Mouse (Mus musculus): ENCODE data around the gene Fgd2. TPM values are rescaled to one million over a fixed set of nuclear protein-coding genes. Genes with fewer than 3 reads are reported as not detected.
"Not testable (repeated sequence)": the region's sequence is repeated elsewhere in the genome, so short reads cannot be mapped to it uniquely, and the experiment has no call there.

The Fgd2 gene
- polyA plus RNA-seq, 1 experiment from 2014 or later, result 8.4 TPM

- Histone ChIP-seq H3K27me3 (ENCODE audit: control insufficient read depth, insufficient read depth, low read length) (no peaks in the 10 kb centered on the region), H3K36me3 (ENCODE audit: control insufficient read depth, insufficient read depth, low read length) (no peaks in the 10 kb centered on the region), H3K4me1 (ENCODE audit: control insufficient read depth, insufficient read depth, low read length) (peaks cover 14% of the 10 kb centered on the region), H3K9me3 (ENCODE audit: control insufficient read depth, low read depth, low read length) (no peaks in the 10 kb centered on the region), H3K4me2 (replicated peaks; ENCODE audit: low read depth, low read length) (no peak overlapping the region), H3K4me3 (ENCODE audit: low read depth, low read length) (no peak overlapping the region), H3K9ac (replicated peaks; ENCODE audit: low read depth, low read length) (no peak overlapping the region), H3K27ac (ENCODE audit: low read length) (no peak overlapping the region)
- no peak for ATAC-seq (ENCODE audit: insufficient number of reproducible peaks, insufficient read depth, low FRiP score, low read depth)
- 41% methylated on average over 9 of the region's 9 CpGs for WGBS
Observed at GRCm38 (mm10) chr17:29394106-29394760, 33.5 kb downstream of the Fgd2 start.

GRCm38 (mm10) chr17:29394761-29395160 is 34.0 kb downstream of the Fgd2 start:
- peaks cover 14% of the 10 kb centered on the region for H3K4me1 ChIP-seq (ENCODE audit: control insufficient read depth, insufficient read depth, low read length)
- not testable (repeated sequence) for H3K27me3 ChIP-seq (ENCODE audit: control insufficient read depth, insufficient read depth, low read length); H3K9ac ChIP-seq (replicated peaks; ENCODE audit: low read depth, low read length); H3K27ac ChIP-seq (ENCODE audit: low read length); H3K4me3 ChIP-seq (ENCODE audit: low read depth, low read length); ATAC-seq (ENCODE audit: insufficient number of reproducible peaks, insufficient read depth, low FRiP score, low read depth); H3K4me2 ChIP-seq (replicated peaks; ENCODE audit: low read depth, low read length); H3K36me3 ChIP-seq (ENCODE audit: control insufficient read depth, insufficient read depth, low read length); H3K9me3 ChIP-seq (ENCODE audit: control insufficient read depth, low read depth, low read length)
- 72% methylated on average over 2 of the region's 2 CpGs for WGBS

- no peak overlapping the region for H3K4me3 ChIP-seq (ENCODE audit: low read depth, low read length)
- WGBS, result 61% methylated on average over 7 of the region's 7 CpGs
Observed at GRCm38 (mm10) chr17:29395381-29395780, 34.7 kb downstream of the Fgd2 start.

GRCm38 (mm10) chr17:29396056-29396799 is 35.5 kb downstream of the Fgd2 start:
- Histone ChIP-seq H3K4me2 (replicated peaks; ENCODE audit: low read depth, low read length) (no peak overlapping the region), H3K36me3 (ENCODE audit: control insufficient read depth, insufficient read depth, low read length) (no peaks in the 10 kb centered on the region), H3K27me3 (ENCODE audit: control insufficient read depth, insufficient read depth, low read length) (no peaks in the 10 kb centered on the region), H3K4me1 (ENCODE audit: control insufficient read depth, insufficient read depth, low read length) (peaks cover 14% of the 10 kb centered on the region), H3K9me3 (ENCODE audit: control insufficient read depth, low read depth, low read length) (no peaks in the 10 kb centered on the region), H3K4me3 (ENCODE audit: low read depth, low read length) (no peak overlapping the region), H3K9ac (replicated peaks; ENCODE audit: low read depth, low read length) (no peak overlapping the region), H3K27ac (ENCODE audit: low read length) (no peak overlapping the region)
- no peak for ATAC-seq (ENCODE audit: insufficient number of reproducible peaks, insufficient read depth, low FRiP score, low read depth)
- WGBS, result 57% methylated on average over 6 of the region's 6 CpGs

More at GRCm38 (mm10) chr17:29395381-29395780, 34.7 kb downstream of the Fgd2 start:
- Histone ChIP-seq H3K4me1 (ENCODE audit: control insufficient read depth, insufficient read depth, low read length) (peaks cover 14% of the 10 kb centered on the region), H3K9ac (replicated peaks; ENCODE audit: low read depth, low read length) (no peak overlapping the region), H3K27ac (ENCODE audit: low read length) (no peak overlapping the region), H3K4me2 (replicated peaks; ENCODE audit: low read depth, low read length) (no peak overlapping the region), H3K36me3 (ENCODE audit: control insufficient read depth, insufficient read depth, low read length) (no peaks in the 10 kb centered on the region), H3K9me3 (ENCODE audit: control insufficient read depth, low read depth, low read length) (no peaks in the 10 kb centered on the region), H3K27me3 (ENCODE audit: control insufficient read depth, insufficient read depth, low read length) (no peaks in the 10 kb centered on the region)
- no peak for ATAC-seq (ENCODE audit: insufficient number of reproducible peaks, insufficient read depth, low FRiP score, low read depth)

GRCm38 (mm10) chr17:29396821-29397242 is 36.1 kb downstream of the Fgd2 start:
- Histone ChIP-seq H3K4me1 (ENCODE audit: control insufficient read depth, insufficient read depth, low read length) (peaks cover 14% of the 10 kb centered on the region), H3K27ac (ENCODE audit: low read length) (no peak overlapping the region), H3K4me3 (ENCODE audit: low read depth, low read length) (no peak overlapping the region), H3K4me2 (replicated peaks; ENCODE audit: low read depth, low read length) (peak overlapping the region; percentile 58; the same call in 1 of the 2 replicates), H3K9ac (replicated peaks; ENCODE audit: low read depth, low read length) (no peak overlapping the region), H3K9me3 (ENCODE audit: control insufficient read depth, low read depth, low read length) (no peaks in the 10 kb centered on the region), H3K27me3 (ENCODE audit: control insufficient read depth, insufficient read depth, low read length) (no peaks in the 10 kb centered on the region), H3K36me3 (ENCODE audit: control insufficient read depth, insufficient read depth, low read length) (no peaks in the 10 kb centered on the region)
- 20% methylated on average over 6 of the region's 6 CpGs for WGBS
- ATAC-seq (ENCODE audit: insufficient number of reproducible peaks, insufficient read depth, low FRiP score, low read depth), result peak; percentile 64; the same call in 1 of the 2 replicates

GRCm38 (mm10) chr17:29397480-29398433 is 37.0 kb downstream of the Fgd2 start:
- H3K36me3 ChIP-seq (ENCODE audit: control insufficient read depth, insufficient read depth, low read length), result no peaks in the 10 kb centered on the region
- H3K9me3 ChIP-seq (ENCODE audit: control insufficient read depth, low read depth, low read length), result no peaks in the 10 kb centered on the region
- peak overlapping the region; percentile 58 for H3K4me2 ChIP-seq (replicated peaks; ENCODE audit: low read depth, low read length)
- peak overlapping the region; percentile 29 for H3K4me3 ChIP-seq (ENCODE audit: low read depth, low read length)
- peak overlapping the region; percentile 89 for H3K27ac ChIP-seq (ENCODE audit: low read length)
- H3K27me3 ChIP-seq (ENCODE audit: control insufficient read depth, insufficient read depth, low read length), result no peaks in the 10 kb centered on the region
- whole genome bisulfite sequencing, result 1% methylated on average over 27 of the region's 27 CpGs
- peak; percentile 77 for ATAC-seq (ENCODE audit: insufficient number of reproducible peaks, insufficient read depth, low FRiP score, low read depth)
- H3K4me1 ChIP-seq (ENCODE audit: control insufficient read depth, insufficient read depth, low read length), result peaks cover 14% of the 10 kb centered on the region
- H3K9ac ChIP-seq (replicated peaks; ENCODE audit: low read depth, low read length), result 0 out of 2 replicates have a peak overlapping the region, but pooled peaks have one; percentile 30

- peaks cover 14% of the 10 kb centered on the region for H3K4me1 ChIP-seq (ENCODE audit: control insufficient read depth, insufficient read depth, low read length)
- H3K4me3 ChIP-seq (ENCODE audit: low read depth, low read length), result 0 out of 2 replicates have a peak overlapping the region, but pooled peaks have one; percentile 29
- H3K4me2 ChIP-seq (replicated peaks; ENCODE audit: low read depth, low read length), result peak overlapping the region; percentile 58
- H3K9me3 ChIP-seq (ENCODE audit: control insufficient read depth, low read depth, low read length), result no peaks in the 10 kb centered on the region
- no peak overlapping the region for H3K9ac ChIP-seq (replicated peaks; ENCODE audit: low read depth, low read length)
- WGBS, result 19% methylated on average over 17 of the region's 17 CpGs
- peak overlapping the region; percentile 89; the same call in 1 of the 2 replicates for H3K27ac ChIP-seq (ENCODE audit: low read length)
- H3K36me3 ChIP-seq (ENCODE audit: control insufficient read depth, insufficient read depth, low read length), result no peaks in the 10 kb centered on the region
- H3K27me3 ChIP-seq (ENCODE audit: control insufficient read depth, insufficient read depth, low read length), result no peaks in the 10 kb centered on the region
- no peak for ATAC-seq (ENCODE audit: insufficient number of reproducible peaks, insufficient read depth, low FRiP score, low read depth)
Observed at GRCm38 (mm10) chr17:29398434-29399026, 37.8 kb downstream of the Fgd2 start.

Data from stomach, embryonic 14.5 days (tissue).